Mouse (Mus musculus) kidney, adult 11 months (tissue): Measurements from ENCODE around the gene Bsph2.

Experiments used
- DNase-seq: peaks from one replicate; pipeline ENCODE4 v3.0.0; 2022

Bsph2 gene

DNA sequence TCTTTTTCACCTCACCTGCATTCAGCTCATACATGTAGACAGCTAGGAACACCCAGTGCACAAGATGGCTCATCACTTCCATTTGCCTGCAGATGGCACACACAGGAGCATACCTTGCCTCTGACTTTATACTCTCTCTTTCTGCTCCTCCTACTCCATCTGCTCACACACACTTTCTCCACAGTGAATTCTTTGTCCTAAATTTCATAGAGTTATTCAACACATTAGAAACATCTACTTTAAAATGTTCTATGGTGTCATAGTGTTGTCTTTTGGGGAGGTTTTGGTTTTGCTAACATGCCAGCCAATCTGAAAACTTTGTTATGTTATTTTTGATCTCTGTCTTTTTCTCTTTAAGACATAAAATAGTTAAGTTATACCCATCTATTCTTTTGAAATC, at the start of gene Bsph2:
TSS of gene Bsph2 (minus strand) at position 101 of the 400 bp plus-strand sequence.
- no peak for DNase-seq

DNA sequence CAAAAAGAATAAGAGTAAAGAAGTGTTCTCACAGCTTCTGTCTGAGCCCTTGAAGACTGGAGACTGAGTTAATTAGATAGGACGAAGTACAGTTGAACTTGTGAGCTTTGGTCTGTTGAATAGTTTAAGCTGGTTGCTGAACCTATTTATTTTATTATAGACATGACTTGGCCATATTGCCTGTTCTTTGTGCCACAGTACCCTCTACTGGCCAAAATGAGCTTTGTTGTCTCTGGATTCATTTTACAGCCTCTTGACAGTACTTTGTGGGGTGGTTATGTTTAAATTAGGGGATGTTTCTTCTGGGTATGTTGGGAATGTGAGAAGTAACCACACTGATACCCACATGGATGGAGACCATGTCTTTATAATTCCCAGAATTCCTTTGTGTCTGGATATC, 59.3 kb downstream of the Bsph2 start:
- no peak for DNase-seq
